Mouse (Mus musculus) ovary, postnatal 14 days (tissue): ENCODE measurements around the gene Cbl.

Experiments used
- DNase-seq: peaks from one replicate; pipeline ENCODE4 v3.0.0; 2022; ENCODE audit warnings: low spot score

Cbl gene

DNA sequence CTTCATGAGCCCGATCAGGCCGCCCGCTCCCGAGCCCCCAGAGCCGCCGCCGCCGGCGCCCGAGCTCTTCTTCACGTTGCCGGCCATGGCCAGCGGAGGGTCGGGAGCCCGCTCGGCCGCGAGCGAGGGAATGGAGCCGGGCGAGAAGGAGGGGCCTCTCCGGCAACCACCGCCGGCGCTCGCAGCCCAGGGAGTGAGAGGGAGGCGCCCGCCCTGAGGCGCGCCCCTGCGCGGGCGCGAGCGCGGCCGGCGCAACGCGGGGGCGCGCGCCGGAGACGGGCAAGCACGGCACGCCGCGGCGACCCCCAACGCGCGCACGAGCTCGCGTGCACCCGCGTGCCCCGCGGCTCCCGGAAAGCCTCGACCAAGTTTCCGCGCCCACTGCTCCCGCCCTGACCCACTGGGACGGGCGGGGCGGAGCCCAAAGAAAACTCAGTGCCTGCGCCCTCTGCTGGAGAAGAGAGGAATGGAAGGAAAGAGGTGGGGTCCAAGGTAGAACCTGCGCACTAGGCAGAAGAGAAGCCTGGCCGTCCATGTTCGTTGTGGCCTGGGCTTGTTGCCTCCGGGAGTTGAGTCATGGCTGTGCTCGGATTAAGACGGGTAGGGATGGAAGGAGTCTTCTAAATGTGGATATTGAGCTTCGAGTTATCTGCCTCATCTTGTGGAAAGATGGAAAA lies at the start of gene Cbl:
TSS of gene Cbl (minus strand) at position 248 of the 677 bp plus-strand sequence.
- DNase-seq = peak; percentile 100

DNA sequence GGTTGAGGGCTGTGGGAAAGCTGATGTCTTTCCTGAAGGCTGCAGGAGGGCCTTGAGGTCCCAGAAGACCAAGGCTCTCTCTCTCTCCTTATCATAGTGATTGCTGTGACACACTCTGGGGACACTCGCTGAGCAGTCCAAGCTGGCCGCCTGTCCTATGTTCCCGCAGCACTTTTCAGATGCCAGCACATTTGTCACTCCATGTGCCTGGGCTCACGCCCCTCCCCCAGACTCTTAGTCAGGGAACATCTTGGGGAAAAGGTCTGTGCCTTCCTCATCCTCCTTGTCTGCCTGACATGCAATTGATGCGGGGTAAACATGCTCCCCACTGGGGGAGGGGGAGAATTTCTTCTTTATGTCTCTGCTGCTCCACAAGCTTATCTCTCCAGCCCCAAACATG lies 49.3 kb upstream of the Cbl start:
- DNase-seq = no peak

DNA sequence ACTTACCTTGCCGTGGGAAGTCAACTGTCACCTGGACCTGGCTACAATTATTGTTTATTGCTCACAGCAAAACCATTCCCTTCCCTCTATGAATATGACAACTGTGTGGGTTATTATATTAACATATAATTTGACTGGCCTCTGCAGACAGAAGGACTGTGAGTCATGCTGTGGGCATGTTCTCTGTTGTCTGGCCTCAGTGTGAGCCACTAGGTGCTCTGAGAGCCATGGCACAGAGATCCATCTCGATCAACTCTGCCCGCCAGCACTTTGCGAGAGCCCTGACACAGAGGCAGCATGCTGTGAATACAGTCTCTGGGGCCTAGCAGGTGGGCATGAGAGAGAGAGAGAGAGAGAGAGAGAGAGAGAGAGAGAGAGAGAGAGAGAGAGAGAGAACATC lies 36.1 kb upstream of the Cbl start:
- DNase-seq = no peak

DNA sequence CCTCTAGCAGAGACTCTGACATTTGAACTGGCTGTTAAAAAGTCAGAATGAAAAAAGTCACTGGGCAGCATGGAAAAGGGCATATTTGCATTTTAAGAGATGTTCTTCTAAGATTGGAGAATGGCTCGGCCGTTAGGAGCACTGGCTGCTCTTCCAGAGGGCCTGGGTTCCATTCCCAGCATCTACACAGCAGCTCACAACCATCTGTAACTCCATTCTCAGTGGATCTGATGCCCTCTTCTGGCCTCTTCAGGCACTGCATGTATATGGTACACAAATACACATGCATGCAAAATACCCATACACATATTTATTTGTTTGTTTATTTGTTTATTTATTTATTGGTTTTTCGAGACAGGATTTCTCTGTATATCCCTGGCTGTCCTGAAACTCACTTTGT lies 35.2 kb upstream of the Cbl start:
- DNase-seq = no peak

DNA sequence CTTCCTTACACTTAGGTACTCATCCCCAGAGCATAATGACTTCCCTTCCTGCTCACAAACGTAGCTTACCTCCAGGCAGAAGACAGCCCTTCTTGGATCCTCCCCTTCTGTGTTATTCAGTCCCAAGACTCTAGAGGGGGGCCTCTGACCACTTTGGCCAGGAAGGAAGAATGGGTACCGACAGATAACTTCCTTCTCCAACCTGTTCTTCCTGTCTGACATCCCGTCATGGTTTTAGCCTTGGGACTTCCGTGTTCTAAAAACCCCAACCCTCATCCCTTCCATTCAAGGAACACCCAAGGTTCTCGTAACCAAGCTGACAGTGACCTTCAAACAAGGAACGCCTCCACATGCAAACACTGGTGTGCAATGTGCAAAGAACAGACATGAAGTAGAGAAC lies 34.6 kb upstream of the Cbl start, which contains the start of gene Nlrx1:
TSS of gene Nlrx1 (minus strand) at position 168 of the 400 bp plus-strand sequence.
- no peak for DNase-seq

DNA sequence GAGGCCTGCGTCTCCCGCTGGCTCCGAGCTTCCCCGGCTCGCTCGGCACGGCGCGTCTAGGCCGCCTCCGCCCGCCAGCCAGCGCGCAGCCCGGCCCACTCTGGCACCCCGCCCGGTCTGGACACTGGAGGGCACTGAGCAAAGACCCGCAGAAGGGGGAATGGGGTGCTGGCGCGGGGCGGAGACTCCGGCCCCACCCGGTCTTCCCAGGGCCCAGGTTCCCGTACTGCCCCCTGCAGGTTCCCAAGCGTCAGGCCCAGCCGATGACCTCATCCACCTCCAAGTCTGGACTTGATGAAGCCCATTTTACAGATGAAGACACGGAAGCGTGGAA lies 34.1 kb upstream of the Cbl start:
- DNase-seq = peak; percentile 86

DNA sequence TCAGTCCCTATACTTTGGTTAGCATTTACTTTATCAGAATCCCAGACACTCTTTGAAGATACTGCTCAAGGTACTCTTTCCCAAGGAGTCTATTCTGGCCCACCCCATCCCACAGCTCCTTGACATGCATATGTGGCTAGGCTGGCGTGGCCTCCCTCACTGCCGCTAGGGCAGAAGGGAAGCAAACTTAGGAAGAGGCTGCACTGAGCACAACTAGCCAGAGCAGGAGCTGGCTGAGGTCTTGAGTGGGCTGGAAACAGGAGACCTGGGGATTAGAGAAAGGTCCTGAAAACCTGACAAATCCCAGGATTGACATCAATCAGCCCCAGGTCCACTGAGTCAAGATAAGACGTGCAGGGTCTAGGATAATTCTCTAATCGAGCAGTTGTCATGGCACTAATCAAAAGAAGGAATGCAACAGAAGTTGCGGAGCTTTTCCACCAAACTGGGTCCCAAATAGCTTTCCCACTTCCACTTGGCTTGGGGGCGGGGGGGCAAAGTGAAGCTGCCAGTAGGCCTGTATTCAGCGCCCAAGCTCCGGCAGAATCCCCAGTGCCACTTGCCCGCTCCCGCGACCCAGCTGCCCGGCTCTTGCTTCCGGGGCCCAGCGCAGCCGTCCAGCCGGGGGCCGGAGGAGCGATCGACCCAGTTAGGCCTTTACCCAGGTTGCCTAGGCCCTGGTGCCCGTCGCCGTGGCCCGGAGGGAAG lies 33.6 kb upstream of the Cbl start:
- no peak for DNase-seq

DNA sequence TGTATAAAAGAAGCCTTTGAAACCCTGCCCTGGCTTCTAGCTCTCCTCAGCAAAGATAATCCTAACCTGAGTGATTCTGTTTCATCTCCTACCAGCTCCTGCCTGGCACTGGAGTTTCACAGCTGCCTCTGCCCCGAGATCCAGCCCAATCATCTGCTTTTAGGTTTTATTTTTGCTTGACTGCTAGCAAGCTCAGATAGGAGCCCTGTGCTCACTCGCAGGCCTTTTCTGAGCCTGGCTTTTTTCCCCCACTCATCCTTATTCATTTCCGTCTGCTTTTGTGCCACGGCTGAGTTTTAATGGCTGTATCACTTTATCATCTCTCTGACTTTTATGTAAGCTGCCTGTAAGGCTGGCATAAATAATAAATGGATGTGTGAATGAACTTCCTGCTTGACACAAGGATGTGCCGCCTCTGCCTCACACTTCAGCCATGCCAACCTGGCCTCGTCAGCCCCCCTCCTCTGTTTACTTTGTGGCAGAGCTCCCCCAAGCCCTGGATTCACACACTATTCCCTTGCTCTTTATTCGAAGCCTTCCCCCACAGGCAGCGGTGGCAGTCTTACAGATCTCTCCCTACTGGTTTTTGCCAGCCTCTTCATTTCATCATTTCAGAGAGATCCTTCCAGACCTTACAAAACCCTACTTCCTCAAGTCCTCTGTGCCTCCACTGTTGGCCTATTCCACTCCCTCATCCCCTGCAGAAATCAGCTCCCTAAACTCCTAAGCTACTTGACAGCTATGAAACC lies 32.8 kb upstream of the Cbl start:
- no peak for DNase-seq

DNA sequence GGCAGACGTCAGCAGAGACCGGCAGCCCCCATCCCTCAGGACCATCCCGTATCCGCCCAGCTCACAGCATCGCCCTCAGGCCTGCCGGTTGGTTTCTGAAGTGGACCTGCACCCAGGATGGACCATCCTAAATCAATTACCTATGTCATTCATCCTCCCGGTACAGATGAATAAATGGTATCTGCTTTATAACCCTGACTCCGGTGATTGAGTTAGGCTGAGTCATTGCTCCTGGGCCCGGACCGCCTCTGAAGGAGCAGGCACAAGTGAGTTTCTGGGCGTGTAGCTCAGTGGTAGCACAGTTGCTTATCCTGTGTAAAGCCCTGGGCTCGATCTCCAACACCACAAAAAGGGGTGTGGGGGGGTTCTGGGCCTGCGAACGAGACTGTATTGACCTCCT lies 27.5 kb upstream of the Cbl start:
- DNase-seq = no peak

DNA sequence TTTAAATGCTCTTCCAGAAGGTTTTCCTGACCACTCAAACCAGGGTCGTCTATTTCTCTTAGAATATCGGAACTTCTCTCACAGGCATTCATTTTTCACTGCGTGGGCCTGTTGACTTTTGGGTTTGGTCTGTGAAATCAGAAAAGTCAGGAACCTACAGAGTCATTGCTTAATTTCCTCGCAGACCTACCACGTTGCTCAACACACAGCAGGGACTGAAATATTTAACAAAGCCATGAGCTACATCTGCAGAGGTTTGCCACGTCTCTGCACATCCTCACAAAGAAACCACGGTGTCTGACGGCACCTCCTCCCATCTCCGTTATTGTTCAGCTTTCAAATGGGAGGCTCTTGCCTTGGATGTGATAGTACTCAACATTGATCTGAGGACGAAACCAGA lies 25.2 kb upstream of the Cbl start:
- DNase-seq = no peak

DNA sequence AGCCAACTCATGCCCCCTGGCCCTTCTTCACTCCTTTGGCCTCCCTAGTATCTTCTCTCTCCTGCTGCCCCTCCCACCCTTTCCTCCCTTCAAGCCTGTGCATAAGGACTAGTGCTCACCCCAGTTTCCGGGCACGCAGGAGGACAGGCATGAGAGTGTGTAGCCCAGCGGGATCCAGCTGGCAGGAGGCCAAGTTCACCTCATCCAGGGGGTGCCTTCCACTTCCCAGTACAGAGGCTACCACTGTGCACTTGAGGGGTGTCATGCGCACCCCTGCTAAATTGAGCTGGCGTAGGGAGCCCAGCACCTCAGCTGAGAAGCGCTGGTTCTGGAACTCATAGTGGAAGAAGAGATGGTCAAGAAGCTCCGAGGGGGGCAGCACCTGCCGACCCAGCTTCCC lies 22.4 kb upstream of the Cbl start:
- DNase-seq = no peak

DNA sequence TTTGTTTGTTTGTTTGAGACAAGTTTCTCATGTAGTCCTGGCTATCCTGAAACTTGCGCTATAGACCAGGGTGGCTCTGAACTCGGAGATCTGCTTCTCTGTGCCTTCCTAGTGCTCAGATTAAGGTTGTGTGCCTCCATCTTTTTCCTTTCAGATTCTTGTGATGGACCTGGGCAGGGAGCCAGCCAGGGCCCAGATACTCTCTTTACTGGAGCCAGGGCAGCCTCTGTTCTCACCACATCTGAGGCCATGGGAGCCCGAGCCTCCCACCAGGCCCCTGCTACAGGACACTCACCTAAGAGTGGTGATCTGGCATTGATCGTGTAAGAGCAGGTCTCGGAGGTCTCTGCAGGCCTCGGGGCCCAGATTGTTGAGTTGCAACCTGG lies 21.3 kb upstream of the Cbl start:
- DNase-seq = no peak

DNA sequence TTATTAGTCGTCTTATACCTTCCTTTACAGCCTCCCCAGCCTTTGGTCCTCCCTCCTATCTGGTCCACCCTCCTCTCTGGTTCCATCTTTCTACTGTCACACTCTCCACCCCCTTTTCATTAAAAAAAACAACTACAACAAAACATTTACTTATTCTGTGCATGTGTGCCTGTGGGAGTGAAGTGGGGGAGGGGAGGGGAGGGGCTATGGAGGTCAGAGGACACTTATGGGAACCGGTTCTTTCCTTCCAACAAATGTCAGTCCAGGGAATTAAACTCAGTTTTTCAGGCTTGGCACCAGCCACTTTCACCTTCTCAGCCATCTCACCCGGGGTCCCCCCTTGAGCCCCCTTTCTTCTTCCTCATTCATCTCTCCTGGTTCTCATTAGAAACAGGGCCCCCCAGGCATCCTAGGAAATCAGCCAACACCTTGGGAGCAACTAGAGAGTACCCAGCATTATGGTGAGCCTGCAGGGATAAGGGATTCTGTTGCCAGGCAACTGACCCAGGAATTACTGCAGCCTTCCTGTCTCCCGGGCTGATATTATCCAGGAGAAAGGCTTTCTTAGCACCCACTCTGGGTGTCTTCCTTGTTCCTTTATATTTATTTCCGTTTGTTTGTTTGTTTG lies 20.8 kb upstream of the Cbl start:
- no peak for DNase-seq

DNA sequence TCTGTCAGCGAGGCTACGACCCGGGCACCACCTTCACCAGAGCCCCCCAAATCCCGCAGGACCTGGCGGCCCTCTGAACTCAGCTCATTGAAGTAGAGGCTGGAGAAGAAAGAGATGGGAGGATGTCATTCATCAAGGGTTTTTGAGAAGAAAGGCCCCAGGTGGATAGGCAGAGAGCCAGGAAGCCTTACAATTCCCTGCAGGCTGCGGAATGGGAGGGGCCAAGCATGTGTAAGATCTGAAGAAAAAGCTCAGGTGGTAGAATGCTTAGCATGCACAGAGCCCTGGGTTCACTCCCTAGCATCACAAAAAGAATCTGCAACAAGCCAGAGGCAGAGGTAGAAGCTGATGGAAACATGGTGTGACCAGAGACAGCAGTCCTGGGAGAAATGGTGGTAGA lies 19.6 kb upstream of the Cbl start:
- no peak for DNase-seq

DNA sequence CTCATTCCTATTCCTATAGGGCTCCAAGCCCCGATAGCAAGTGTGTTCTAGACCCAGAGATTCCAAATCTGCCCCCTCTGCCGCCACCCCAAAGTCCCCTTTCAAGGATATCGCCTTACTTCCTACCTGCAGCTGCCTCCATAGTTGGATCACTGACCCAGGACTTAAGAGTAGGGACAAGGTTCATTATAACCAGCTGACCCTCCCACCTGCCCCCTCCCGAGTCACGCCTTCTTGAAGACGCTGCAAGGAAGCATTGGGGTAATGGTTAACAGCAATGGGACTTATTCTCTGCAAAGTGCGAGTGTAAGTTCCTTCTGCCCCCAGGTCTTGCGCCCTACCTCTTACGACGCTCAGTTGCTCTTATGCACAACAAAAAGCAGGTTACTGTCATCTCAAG lies 17.5 kb upstream of the Cbl start, which contains the start of gene Pdzd3:
TSS of gene Pdzd3 (minus strand) at position 158 of the 400 bp plus-strand sequence.
- no peak for DNase-seq

DNA sequence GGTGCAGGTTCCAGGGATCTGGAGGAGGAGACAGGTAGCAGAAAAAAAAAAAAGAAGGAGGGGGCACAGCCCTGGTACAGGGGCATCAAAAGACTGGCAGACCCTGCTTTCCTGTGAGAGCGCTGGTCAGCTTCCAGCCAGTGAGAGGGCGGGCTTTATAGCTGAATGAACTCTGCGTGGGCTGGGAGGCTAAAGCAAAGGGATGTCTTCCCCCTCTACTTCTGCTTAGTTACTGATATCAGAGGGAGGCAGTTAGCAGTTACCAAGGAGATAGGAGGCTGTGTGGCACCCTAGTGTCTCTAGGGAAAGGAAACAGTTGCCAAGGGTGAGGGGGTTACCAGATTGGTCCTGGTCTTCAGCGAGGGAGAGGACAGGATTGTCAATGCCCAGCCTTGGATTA lies 16.6 kb upstream of the Cbl start:
- DNase-seq = no peak

DNA sequence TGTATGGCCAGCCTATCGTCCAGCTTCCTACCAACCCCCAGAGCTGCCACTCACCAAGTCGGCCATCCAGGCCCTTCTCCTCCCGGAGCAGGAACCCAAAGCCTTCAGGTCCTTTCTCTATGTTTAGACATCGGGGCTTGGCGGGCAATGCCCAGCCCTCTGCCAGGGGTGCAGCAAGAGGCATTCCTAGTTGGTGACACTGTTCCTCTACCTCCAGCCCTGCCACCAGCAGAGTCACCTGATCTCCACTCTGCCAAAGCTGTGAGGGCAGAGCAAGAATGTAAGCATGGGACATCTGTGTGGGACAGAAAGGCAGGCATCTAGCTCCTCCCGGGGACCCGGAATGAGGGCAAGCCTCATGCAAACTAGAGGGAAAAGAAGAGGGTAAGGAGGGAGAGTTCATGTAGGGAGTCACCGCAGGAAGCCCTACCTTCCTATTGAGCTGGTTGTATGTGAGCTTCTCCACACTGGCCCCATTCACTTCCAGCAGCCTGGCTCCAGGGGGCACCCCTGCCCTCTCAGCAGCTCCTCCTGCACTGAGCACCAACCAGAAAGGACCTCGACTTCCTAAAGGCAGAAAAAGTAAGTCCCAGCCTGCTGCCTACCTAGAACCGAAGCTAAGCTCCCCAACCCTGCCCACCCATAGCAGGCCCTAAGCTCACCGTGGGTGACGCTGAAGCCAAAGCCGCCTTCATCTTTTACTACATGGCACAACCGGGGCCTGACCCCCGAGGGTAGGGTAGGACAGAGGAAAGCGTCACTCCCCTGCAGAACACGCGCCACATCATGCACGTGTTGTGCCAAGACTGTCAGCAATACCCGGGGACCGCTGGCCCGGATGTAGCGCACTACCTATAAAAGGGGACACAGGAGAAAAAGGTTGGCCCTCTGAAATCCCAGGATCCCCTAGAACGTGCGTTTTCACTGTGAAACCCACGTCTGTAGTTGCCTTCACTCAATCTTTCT lies 15.6 kb upstream of the Cbl start:
- peak; percentile 52 for DNase-seq

DNA sequence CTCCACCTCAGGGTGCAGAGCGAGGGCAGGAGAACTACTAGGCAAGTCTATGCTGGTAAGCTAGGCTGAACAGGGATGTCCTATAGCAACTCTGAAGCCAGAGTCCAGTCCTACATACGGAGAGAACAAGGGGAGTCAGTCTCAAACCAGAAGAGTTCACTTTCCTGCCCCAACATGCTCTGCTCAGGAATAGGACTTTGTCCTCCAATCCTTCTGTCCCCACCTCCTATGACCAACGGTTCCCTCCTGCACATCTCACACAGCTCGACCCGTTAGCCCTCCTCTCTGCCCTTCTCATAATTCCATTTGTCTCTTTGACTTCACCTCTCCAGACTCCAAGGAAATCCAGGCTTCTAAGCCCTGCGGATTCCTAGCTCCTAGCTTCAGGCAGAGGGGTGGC lies 14.1 kb upstream of the Cbl start:
- no peak for DNase-seq

DNA sequence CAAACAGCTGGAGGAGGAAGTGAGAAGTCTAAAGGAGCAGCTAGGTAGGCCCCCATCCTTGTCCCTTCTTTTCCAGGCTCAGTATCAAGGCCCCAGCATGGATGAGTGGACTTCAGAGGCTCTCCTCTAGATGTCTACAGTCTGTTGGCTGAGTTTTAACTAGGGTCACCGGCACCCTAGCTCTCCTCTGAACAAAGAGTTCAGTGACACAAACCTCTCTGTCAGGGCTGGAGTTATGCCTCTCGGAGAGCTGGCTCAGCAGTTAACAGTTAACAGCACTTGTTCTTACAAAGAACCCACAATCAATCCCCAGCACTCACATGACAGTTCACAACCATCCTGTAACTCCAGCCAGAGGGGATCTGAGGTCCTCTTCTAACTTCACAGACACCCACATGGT lies 9.8 kb upstream of the Cbl start:
- no peak for DNase-seq

DNA sequence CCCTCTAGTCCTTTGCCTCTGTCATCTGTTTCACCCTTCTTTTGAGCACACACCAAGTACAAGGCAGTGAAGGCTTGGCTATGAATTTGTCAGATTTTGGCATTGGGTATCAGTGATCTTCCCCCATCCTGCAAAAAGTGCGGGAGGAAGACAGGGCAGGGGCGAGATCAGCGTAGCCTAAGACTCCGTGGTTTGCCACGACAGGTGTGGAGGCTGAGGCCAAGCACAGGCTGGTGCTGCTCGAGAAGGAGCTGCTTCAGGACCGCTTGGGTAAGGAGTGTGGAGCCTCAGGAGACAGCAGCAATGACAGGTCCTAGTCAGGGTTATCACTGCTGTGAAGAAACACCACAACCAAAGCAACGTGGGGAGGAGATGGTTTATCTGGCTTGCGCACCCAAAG lies 7.6 kb upstream of the Cbl start:
- DNase-seq = no peak

DNA sequence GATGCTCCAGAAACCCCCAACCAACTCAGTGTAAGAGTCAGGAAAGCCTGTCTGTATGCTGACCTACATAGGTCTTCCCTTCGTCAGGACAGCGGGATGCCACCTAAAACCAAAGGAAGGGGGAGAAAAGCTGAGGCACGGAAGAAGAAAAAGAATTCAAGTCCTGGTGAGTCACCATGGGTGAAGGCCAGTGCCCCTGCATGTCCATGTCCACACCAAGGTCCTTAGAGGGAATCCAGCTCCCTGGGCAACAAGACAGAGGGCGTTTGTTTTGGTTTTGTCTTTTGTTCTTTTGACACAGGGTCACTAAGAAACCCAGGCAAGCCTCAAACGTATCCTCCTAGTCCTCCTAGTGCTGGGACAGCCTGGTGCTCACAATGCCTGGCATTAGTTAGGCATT lies 7.1 kb upstream of the Cbl start:
- DNase-seq = no peak

DNA sequence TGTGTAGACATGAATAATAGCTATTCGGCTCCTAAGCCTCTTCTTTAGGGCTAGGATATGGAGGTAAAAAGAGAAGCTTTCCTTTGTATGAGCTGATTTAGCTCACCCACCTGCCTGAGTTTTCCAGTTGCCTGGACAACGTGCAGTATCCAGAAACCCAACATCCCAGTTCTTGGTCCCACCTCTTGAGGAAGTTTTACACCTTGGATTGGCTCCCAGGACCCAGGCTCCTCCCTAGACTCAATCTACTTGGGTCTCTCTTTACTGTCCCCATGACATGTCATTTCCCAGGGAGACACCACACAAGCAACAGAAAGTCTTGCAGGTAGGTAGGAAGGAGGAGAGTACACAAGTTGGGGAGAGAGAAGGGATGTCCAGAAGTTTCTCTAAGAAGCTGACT lies 6.5 kb upstream of the Cbl start, which contains the start of gene Ccdc153:
TSS of gene Ccdc153 (plus strand) at position 278 of the 400 bp plus-strand sequence.
- no peak for DNase-seq
